Mouse (Mus musculus) spleen, adult 18-20 months (tissue): ENCODE measurements around the gene Tmem102.

Experiments used
- DNase-seq, 2 experiments: peaks; one replicate each; pipeline ENCODE4 v3.0.0; 2022; ENCODE audit warnings: mixed read lengths in 2 of 2

The Tmem102 gene

GRCm38 (mm10) chr11:69781828-69782227 is 23.6 kb downstream of the Tmem102 start:
- no peak for DNase-seq

- no peak for DNase-seq
Measured at GRCm38 (mm10) chr11:69778985-69779384, 26.4 kb downstream of the Tmem102 start.

GRCm38 (mm10) chr11:69778258-69778982 is 27.0 kb downstream of the Tmem102 start:
- no peak for DNase-seq

GRCm38 (mm10) chr11:69777504-69778257 is 27.7 kb downstream of the Tmem102 start:
- DNase-seq: no peak

- DNase-seq: no peak
Measured at GRCm38 (mm10) chr11:69776488-69776887, 28.9 kb downstream of the Tmem102 start.

GRCm38 (mm10) chr11:69775716-69776115 is 29.7 kb downstream of the Tmem102 start:
- no peak for DNase-seq

- DNase-seq: no peak
Measured at GRCm38 (mm10) chr11:69774961-69775360, 30.5 kb downstream of the Tmem102 start.

- DNase-seq: no peak
Measured at GRCm38 (mm10) chr11:69767625-69767909, 37.9 kb downstream of the Tmem102 start.

- no peak for DNase-seq
Measured at GRCm38 (mm10) chr11:69766872-69767624, 38.4 kb downstream of the Tmem102 start.

GRCm38 (mm10) chr11:69766126-69766609 is 39.3 kb downstream of the Tmem102 start:
- DNase-seq: peak; percentile 68 to 75

- DNase-seq: peak; percentile 46 to 49
Measured at GRCm38 (mm10) chr11:69765221-69766125, 40.0 kb downstream of the Tmem102 start, which contains the start of gene Zbtb4. Gene Zbtb4 (plus strand): TSS chr11:69765912.

GRCm38 (mm10) chr11:69763551-69763950 is 41.9 kb downstream of the Tmem102 start:
- no peak for DNase-seq

GRCm38 (mm10) chr11:69761868-69762267 is 43.6 kb downstream of the Tmem102 start, which contains the start of gene Slc35g3:
Gene Slc35g3 (minus strand): TSS chr11:69761968.
- no peak for DNase-seq

- DNase-seq: no peak
Measured at GRCm38 (mm10) chr11:69760901-69761200, 44.6 kb downstream of the Tmem102 start.

GRCm38 (mm10) chr11:69760160-69760900 is 45.1 kb downstream of the Tmem102 start:
- no peak for DNase-seq

GRCm38 (mm10) chr11:69758971-69759721 is 46.3 kb downstream of the Tmem102 start:
- DNase-seq: peak; percentile 74 to 79

GRCm38 (mm10) chr11:69758478-69758970 is 46.9 kb downstream of the Tmem102 start, which contains the start of gene Polr2a:
Gene Polr2a (minus strand): TSS chr11:69758637.
- DNase-seq: peak; percentile 95

GRCm38 (mm10) chr11:69758090-69758456 is 47.4 kb downstream of the Tmem102 start:
- DNase-seq: peak; percentile 92 to 97

GRCm38 (mm10) chr11:69757303-69758089 is 47.9 kb downstream of the Tmem102 start:
- no peak for DNase-seq

GRCm38 (mm10) chr11:69754701-69755100 is 50.7 kb downstream of the Tmem102 start:
- DNase-seq: no peak
